Comparison of ENCODE assay signal across 8 mouse cellular contexts in the genomic region with DNA sequence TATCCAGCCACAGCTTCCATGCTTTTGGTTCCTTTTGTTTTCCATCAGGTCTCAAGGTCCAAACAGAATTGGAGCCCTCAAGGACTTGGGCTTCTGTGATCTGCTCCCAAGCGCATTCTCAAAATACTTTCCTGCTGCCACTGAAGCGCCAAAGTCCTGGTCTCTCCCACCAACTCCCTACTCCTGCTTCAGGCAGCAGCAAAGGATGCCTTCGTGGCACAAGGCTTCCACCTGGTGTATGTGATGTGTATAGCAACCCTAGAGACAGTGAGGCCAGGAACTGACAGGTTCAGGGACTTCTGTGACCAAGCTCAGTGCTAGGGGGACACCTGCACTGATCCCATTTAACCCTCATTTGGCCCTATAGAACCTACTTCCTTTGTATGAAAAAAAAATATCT. TPM values are rescaled to one million over a fixed set of nuclear protein-coding genes. Genes with fewer than 3 reads are reported as not detected.
A peak's percentile ranks its signal among the peaks of the same experiment; 100 is the strongest.
DNase-seq lines count a peak whose midpoint lies in the region; ATAC-seq lines count a peak whose summit lies in the region.

No protein-coding gene starts in this region.

- peaks cover 6% of the 10 kb centered on the region for H3K4me1 ChIP-seq in forebrain, embryonic 11.5 days (replicated peaks; ENCODE audit: control insufficient read depth, insufficient read depth, low read length)
- H3K4me1 ChIP-seq in neural tube, embryonic 11.5 days (ENCODE audit: control insufficient read depth, insufficient read depth, low read length), result peaks cover 6% of the 10 kb centered on the region; the same call in 1 of the 2 replicates

- H3K9me3 ChIP-seq in forebrain, embryonic 11.5 days (ENCODE audit: control insufficient read depth, low read length), result no peaks in the 10 kb centered on the region
- no peaks in the 10 kb centered on the region for H3K9me3 ChIP-seq in neural tube, embryonic 11.5 days (ENCODE audit: control insufficient read depth, low read length)

- H3K27ac ChIP-seq in forebrain, embryonic 11.5 days (ENCODE audit: low read depth, low read length), result no peak overlapping the region
- no peak overlapping the region for H3K27ac ChIP-seq in neural tube, embryonic 11.5 days (ENCODE audit: low read depth, low read length)

- no peak overlapping the region for H3K9ac ChIP-seq in forebrain, embryonic 11.5 days (ENCODE audit: low read length)
- H3K9ac ChIP-seq in neural tube, embryonic 11.5 days (ENCODE audit: low read length), result no peak overlapping the region

- DNase-seq in gastrocnemius, adult 18-20 months (ENCODE audit: low spot score), result peak; percentile 29
- no peak for DNase-seq in gastrocnemius, adult 8-10 months (ENCODE audit: low spot score in 2 of 2)
- DNase-seq in thymus, postnatal 14 days, result peak; percentile 24
- DNase-seq in thymus, postnatal 0 days (ENCODE audit: low spot score), result no peak
- DNase-seq in forebrain, embryonic 11.5 days (ENCODE audit: low spot score), result peak; percentile 64
- peak; percentile 58 to 80 for DNase-seq in layer of hippocampus, postnatal 14 days (ENCODE audit: low spot score in 2 of 2)
- peak; percentile 52 for DNase-seq in neural tube, embryonic 11.5 days (ENCODE audit: low spot score)

- H3K36me3 ChIP-seq in forebrain, embryonic 11.5 days (ENCODE audit: control insufficient read depth, insufficient read depth, low read length), result no peaks in the 10 kb centered on the region
- no peaks in the 10 kb centered on the region for H3K36me3 ChIP-seq in neural tube, embryonic 11.5 days (ENCODE audit: control insufficient read depth, insufficient read depth, low read length)

- H3K27me3 ChIP-seq in forebrain, embryonic 11.5 days (ENCODE audit: control insufficient read depth, insufficient read depth, low read length), result no peaks in the 10 kb centered on the region
- no peaks in the 10 kb centered on the region for H3K27me3 ChIP-seq in neural tube, embryonic 11.5 days (ENCODE audit: control insufficient read depth, insufficient read depth, low read length)

- H3K4me3 ChIP-seq in forebrain, embryonic 11.5 days (ENCODE audit: low read depth, low read length), result no peak overlapping the region
- no peak overlapping the region for H3K4me3 ChIP-seq in neural tube, embryonic 11.5 days (ENCODE audit: low read depth, low read length)

- H3K4me2 ChIP-seq in forebrain, embryonic 11.5 days (ENCODE audit: low read depth, low read length, severe bottlenecking), result no peak overlapping the region
- no peak overlapping the region for H3K4me2 ChIP-seq in neural tube, embryonic 11.5 days (ENCODE audit: low read depth)

- 21% methylated on average over 3 of the region's 3 CpGs for WGBS in forebrain, embryonic 11.5 days
- 24% methylated on average over 3 of the region's 3 CpGs for WGBS in neural tube, embryonic 11.5 days

- ATAC-seq in forebrain, embryonic 11.5 days (replicated peaks; ENCODE audit: low FRiP score), result no peak
- ATAC-seq in neural tube, embryonic 11.5 days (ENCODE audit: insufficient read depth, low FRiP score, low TSS enrichment), result 0 out of 2 replicates have a peak, but pooled peaks have one; percentile 38
- ATAC-seq in granulocyte monocyte progenitor cell, adult 5-6 weeks (replicated peaks; ENCODE audit: poor library complexity, severe bottlenecking), result no peak

RNA-seq across cellular contexts. Expression of gene Hrh1, which starts 54.0 kb away (rescaled TPM):
- total RNA-seq in gastrocnemius, adult 18-20 months (2021), result under 1 TPM; 0.38 to 0.41 TPM
- total RNA-seq in gastrocnemius, adult 8-10 months (2022), result under 1 TPM; 0.16 to 0.31 (median 0.23) TPM
- 0.10 and 0.12 TPM in 2 replicates for polyA plus RNA-seq in thymus, postnatal 0 days (2015; fragmentation: Nextera tagmentation; extraction: Ambion mirVana)
- 0.33 and 0.47 TPM in 2 replicates for polyA plus RNA-seq in forebrain, embryonic 11.5 days (2014; fragmentation: Nextera tagmentation; extraction: Ambion mirVana)
- 1 to 10 TPM; 3.7 to 4.2 TPM for total RNA-seq in layer of hippocampus, postnatal 14 days (2021)
- polyA plus RNA-seq in neural tube, embryonic 11.5 days (2014; fragmentation: Nextera tagmentation; extraction: Ambion mirVana), result 0.16 and 0.32 TPM in 2 replicates
- total RNA-seq in granulocyte monocyte progenitor cell, adult 5-6 weeks (2014; fragmentation: Nextera tagmentation), result not detected in 2 replicates
- total RNA-seq in granulocyte monocyte progenitor cell, adult 5-6 weeks (2017), result not detected in 2 replicates

Comparison
In these comparisons a context has a peak if more than half of its experiments do, and no peak if none do; other contexts are left out.
1. DNase-seq: peak in gastrocnemius, adult 18-20 months (single experiment), thymus, postnatal 14 days (single experiment), forebrain, embryonic 11.5 days (single experiment), layer of hippocampus, postnatal 14 days (2 of 2) and neural tube, embryonic 11.5 days (single experiment); none in gastrocnemius, adult 8-10 months (0 of 2) and thymus, postnatal 0 days (single experiment).